Mouse (Mus musculus): ENCODE measurements around the gene Slc22a23. TPM values are rescaled to one million over a fixed set of nuclear protein-coding genes. Genes with fewer than 3 reads are reported as not detected.

Gene Slc22a23
- polyA plus RNA-seq, 1 experiment from 2014 or later = 5.5 TPM

GRCm38 (mm10) chr13:34355656-34356055 lies 10.7 kb upstream of the Slc22a23 start:
- no peaks in the 10 kb centered on the region for H3K4me1 ChIP-seq
- no peak overlapping the region for H3K4me3 ChIP-seq
- no peak for ATAC-seq (ENCODE audit: insufficient number of reproducible peaks, insufficient read depth, low FRiP score, low TSS enrichment)
- WGBS = 91% methylated on average over 5 of the region's 5 CpGs
- no peaks in the 10 kb centered on the region for H3K36me3 ChIP-seq
- no peak overlapping the region for H3K27ac ChIP-seq
- no peak overlapping the region for H3K9ac ChIP-seq
- no peaks in the 10 kb centered on the region for H3K27me3 ChIP-seq
- no peaks in the 10 kb centered on the region for H3K9me3 ChIP-seq
- H3K4me2 ChIP-seq (replicated peaks) = no peak overlapping the region

GRCm38 (mm10) chr13:34354830-34355624 lies 10.0 kb upstream of the Slc22a23 start:
- Histone ChIP-seq H3K9ac (no peak overlapping the region), H3K9me3 (no peaks in the 10 kb centered on the region), H3K4me3 (no peak overlapping the region), H3K27ac (no peak overlapping the region), H3K4me1 (no peaks in the 10 kb centered on the region), H3K36me3 (no peaks in the 10 kb centered on the region), H3K27me3 (no peaks in the 10 kb centered on the region), H3K4me2 (replicated peaks) (no peak overlapping the region)
- ATAC-seq (ENCODE audit: insufficient number of reproducible peaks, insufficient read depth, low FRiP score, low TSS enrichment) = no peak
- 84% methylated on average over 10 of the region's 10 CpGs for WGBS

GRCm38 (mm10) chr13:34353241-34353640 lies 8.3 kb upstream of the Slc22a23 start:
- H3K27ac ChIP-seq = no peak overlapping the region
- H3K27me3 ChIP-seq = no peaks in the 10 kb centered on the region
- H3K9ac ChIP-seq = no peak overlapping the region
- H3K4me1 ChIP-seq = no peaks in the 10 kb centered on the region
- H3K4me2 ChIP-seq (replicated peaks) = no peak overlapping the region
- no peak for ATAC-seq (ENCODE audit: insufficient number of reproducible peaks, insufficient read depth, low FRiP score, low TSS enrichment)
- H3K4me3 ChIP-seq = no peak overlapping the region
- 87% methylated on average over 7 of the region's 7 CpGs for WGBS
- no peaks in the 10 kb centered on the region for H3K9me3 ChIP-seq
- no peaks in the 10 kb centered on the region for H3K36me3 ChIP-seq

GRCm38 (mm10) chr13:34351437-34351836 lies 6.5 kb upstream of the Slc22a23 start:
- no peak for ATAC-seq (ENCODE audit: insufficient number of reproducible peaks, insufficient read depth, low FRiP score, low TSS enrichment)
- H3K36me3 ChIP-seq = no peaks in the 10 kb centered on the region

GRCm38 (mm10) chr13:34347960-34348889 lies 3.2 kb upstream of the Slc22a23 start:
- no peak overlapping the region for H3K4me3 ChIP-seq
- H3K4me1 ChIP-seq = peaks cover 11% of the 10 kb centered on the region; the same call in 1 of the 2 replicates
- H3K27me3 ChIP-seq = peaks cover 17% of the 10 kb centered on the region
- no peak overlapping the region for H3K9ac ChIP-seq
- H3K27ac ChIP-seq = no peak overlapping the region
- H3K4me2 ChIP-seq (replicated peaks) = no peak overlapping the region
- no peak for ATAC-seq (ENCODE audit: insufficient number of reproducible peaks, insufficient read depth, low FRiP score, low TSS enrichment)
- 61% methylated on average over 7 of the region's 7 CpGs for WGBS
- no peaks in the 10 kb centered on the region for H3K9me3 ChIP-seq
- H3K36me3 ChIP-seq = no peaks in the 10 kb centered on the region

More at GRCm38 (mm10) chr13:34351437-34351836, 6.5 kb upstream of the Slc22a23 start:
- Histone ChIP-seq H3K4me3 (no peak overlapping the region), H3K9ac (no peak overlapping the region), H3K4me2 (replicated peaks) (no peak overlapping the region), H3K27me3 (no peaks in the 10 kb centered on the region), H3K9me3 (no peaks in the 10 kb centered on the region), H3K27ac (no peak overlapping the region), H3K4me1 (no peaks in the 10 kb centered on the region)

- H3K4me1 ChIP-seq = peaks cover 11% of the 10 kb centered on the region; the same call in 1 of the 2 replicates
- 59% methylated on average over 4 of the region's 4 CpGs for WGBS
- no peaks in the 10 kb centered on the region for H3K9me3 ChIP-seq
- no peak overlapping the region for H3K9ac ChIP-seq
- ATAC-seq (ENCODE audit: insufficient number of reproducible peaks, insufficient read depth, low FRiP score, low TSS enrichment) = no peak
- peaks cover 24% of the 10 kb centered on the region for H3K27me3 ChIP-seq
- no peak overlapping the region for H3K4me2 ChIP-seq (replicated peaks)
- H3K4me3 ChIP-seq = no peak overlapping the region
- no peak overlapping the region for H3K27ac ChIP-seq
- H3K36me3 ChIP-seq = no peaks in the 10 kb centered on the region
Measured at GRCm38 (mm10) chr13:34346748-34347147, 1.8 kb upstream of the Slc22a23 start.

GRCm38 (mm10) chr13:34346238-34346637 lies 1.3 kb upstream of the Slc22a23 start:
- Histone ChIP-seq H3K9ac (no peak overlapping the region), H3K36me3 (no peaks in the 10 kb centered on the region), H3K4me3 (no peak overlapping the region), H3K4me1 (peaks cover 11% of the 10 kb centered on the region; the same call in 1 of the 2 replicates), H3K4me2 (replicated peaks) (no peak overlapping the region), H3K27ac (no peak overlapping the region), H3K27me3 (peaks cover 24% of the 10 kb centered on the region), H3K9me3 (no peaks in the 10 kb centered on the region)
- WGBS = 49% methylated on average over 7 of the region's 7 CpGs
- no peak for ATAC-seq (ENCODE audit: insufficient number of reproducible peaks, insufficient read depth, low FRiP score, low TSS enrichment)

- under 1% methylated on average over 53 of the region's 101 CpGs for WGBS
- peaks cover 11% of the 10 kb centered on the region; the same call in 1 of the 2 replicates for H3K4me1 ChIP-seq
Measured at GRCm38 (mm10) chr13:34344376-34345127, 430 bp downstream of the Slc22a23 start.

GRCm38 (mm10) chr13:34343719-34344375 lies 1.1 kb downstream of the Slc22a23 start:
- peak overlapping the region; percentile 73 for H3K4me3 ChIP-seq
- 1% methylated on average over 31 of the region's 31 CpGs for WGBS
- peak overlapping the region; percentile 83 for H3K9ac ChIP-seq
- H3K36me3 ChIP-seq = no peaks in the 10 kb centered on the region
- peak overlapping the region; percentile 96 for H3K4me2 ChIP-seq (replicated peaks)
- H3K27me3 ChIP-seq = peaks cover 24% of the 10 kb centered on the region
- no peaks in the 10 kb centered on the region for H3K9me3 ChIP-seq
- ATAC-seq (ENCODE audit: insufficient number of reproducible peaks, insufficient read depth, low FRiP score, low TSS enrichment) = no peak
- H3K27ac ChIP-seq = 0 out of 2 replicates have a peak overlapping the region, but pooled peaks have one; percentile 36
- H3K4me1 ChIP-seq = peaks cover 11% of the 10 kb centered on the region; the same call in 1 of the 2 replicates

More at GRCm38 (mm10) chr13:34344376-34345127, 430 bp downstream of the Slc22a23 start:
- H3K4me3 ChIP-seq = peak overlapping the region; percentile 73
- no peaks in the 10 kb centered on the region for H3K9me3 ChIP-seq
- H3K4me2 ChIP-seq (replicated peaks) = peak overlapping the region; percentile 96
- H3K36me3 ChIP-seq = no peaks in the 10 kb centered on the region
- H3K27me3 ChIP-seq = peaks cover 24% of the 10 kb centered on the region
- H3K9ac ChIP-seq = peak overlapping the region; percentile 83
- peak; percentile 59 for ATAC-seq (ENCODE audit: insufficient number of reproducible peaks, insufficient read depth, low FRiP score, low TSS enrichment)
- H3K27ac ChIP-seq = 0 out of 2 replicates have a peak overlapping the region, but pooled peaks have one; percentile 36

- WGBS = 69% methylated on average over 6 of the region's 6 CpGs
- H3K36me3 ChIP-seq = no peaks in the 10 kb centered on the region
- H3K4me1 ChIP-seq = peaks cover 11% of the 10 kb centered on the region; the same call in 1 of the 2 replicates
- no peak overlapping the region for H3K9ac ChIP-seq
- no peaks in the 10 kb centered on the region for H3K9me3 ChIP-seq
- ATAC-seq (ENCODE audit: insufficient number of reproducible peaks, insufficient read depth, low FRiP score, low TSS enrichment) = no peak
- peak overlapping the region; percentile 73; the same call in 1 of the 2 replicates for H3K4me3 ChIP-seq
- peak overlapping the region; percentile 96 for H3K4me2 ChIP-seq (replicated peaks)
- H3K27me3 ChIP-seq = peaks cover 24% of the 10 kb centered on the region
- H3K27ac ChIP-seq = no peak overlapping the region
Measured at GRCm38 (mm10) chr13:34342286-34342890, 2.6 kb downstream of the Slc22a23 start.

Measured in embryonic facial prominence, embryonic 12.5 days (tissue).